Mouse (Mus musculus) cerebellum, adult 18-20 months (tissue): ENCODE measurements around the gene Igfbp2.

Experiments
- DNase-seq, 2 experiments: peaks; one replicate each; pipeline ENCODE4 v3.0.0; 2021

Gene Igfbp2

GRCm38 (mm10) chr1:72815616-72816015 lies 8.7 kb upstream of the Igfbp2 start:
- DNase-seq = no peak

- no peak for DNase-seq
These were observed 4.3 kb upstream of the Igfbp2 start for GRCm38 (mm10) chr1:72819995-72820394.

GRCm38 (mm10) chr1:72822893-72823292 lies 1.4 kb upstream of the Igfbp2 start:
- no peak for DNase-seq

- peak in 1 of 2 experiments; percentile 31 for DNase-seq
These were observed 401 bp downstream of the Igfbp2 start for GRCm38 (mm10) chr1:72824707-72825101.

GRCm38 (mm10) chr1:72825286-72825685 lies 983 bp downstream of the Igfbp2 start:
- no peak for DNase-seq

GRCm38 (mm10) chr1:72825921-72826320 lies 1.6 kb downstream of the Igfbp2 start:
- DNase-seq = no peak

- no peak for DNase-seq
These were observed 2.1 kb downstream of the Igfbp2 start for GRCm38 (mm10) chr1:72826446-72826845.

GRCm38 (mm10) chr1:72826931-72827330 lies 2.6 kb downstream of the Igfbp2 start:
- no peak for DNase-seq

GRCm38 (mm10) chr1:72827411-72828315 lies 3.4 kb downstream of the Igfbp2 start:
- DNase-seq = no peak

GRCm38 (mm10) chr1:72828843-72829242 lies 4.5 kb downstream of the Igfbp2 start:
- DNase-seq = no peak

- no peak for DNase-seq
These were observed 6.2 kb downstream of the Igfbp2 start for GRCm38 (mm10) chr1:72830485-72830884.

GRCm38 (mm10) chr1:72832715-72833153 lies 8.4 kb downstream of the Igfbp2 start:
- no peak for DNase-seq

GRCm38 (mm10) chr1:72833563-72833962 lies 9.3 kb downstream of the Igfbp2 start:
- no peak for DNase-seq

- DNase-seq = no peak
These were observed 15.1 kb downstream of the Igfbp2 start for GRCm38 (mm10) chr1:72839356-72839755.

- DNase-seq = no peak
These were observed 15.5 kb downstream of the Igfbp2 start for GRCm38 (mm10) chr1:72839791-72840190.

- no peak for DNase-seq
These were observed 18.6 kb downstream of the Igfbp2 start for GRCm38 (mm10) chr1:72842666-72843459.

- DNase-seq = no peak
These were observed 20.4 kb downstream of the Igfbp2 start for GRCm38 (mm10) chr1:72844675-72845074.

- no peak for DNase-seq
These were observed 23.6 kb downstream of the Igfbp2 start for GRCm38 (mm10) chr1:72847849-72848380.

GRCm38 (mm10) chr1:72849037-72849436 lies 24.7 kb downstream of the Igfbp2 start:
- no peak for DNase-seq

GRCm38 (mm10) chr1:72853759-72854158 lies 29.5 kb downstream of the Igfbp2 start:
- DNase-seq = no peak

GRCm38 (mm10) chr1:72854337-72855237 lies 30.3 kb downstream of the Igfbp2 start:
- peak; percentile 55 to 70 for DNase-seq

- no peak for DNase-seq
These were observed 31.4 kb downstream of the Igfbp2 start for GRCm38 (mm10) chr1:72855729-72856128.
